8 mouse cellular contexts compared by ENCODE assay signal in the genomic region with DNA sequence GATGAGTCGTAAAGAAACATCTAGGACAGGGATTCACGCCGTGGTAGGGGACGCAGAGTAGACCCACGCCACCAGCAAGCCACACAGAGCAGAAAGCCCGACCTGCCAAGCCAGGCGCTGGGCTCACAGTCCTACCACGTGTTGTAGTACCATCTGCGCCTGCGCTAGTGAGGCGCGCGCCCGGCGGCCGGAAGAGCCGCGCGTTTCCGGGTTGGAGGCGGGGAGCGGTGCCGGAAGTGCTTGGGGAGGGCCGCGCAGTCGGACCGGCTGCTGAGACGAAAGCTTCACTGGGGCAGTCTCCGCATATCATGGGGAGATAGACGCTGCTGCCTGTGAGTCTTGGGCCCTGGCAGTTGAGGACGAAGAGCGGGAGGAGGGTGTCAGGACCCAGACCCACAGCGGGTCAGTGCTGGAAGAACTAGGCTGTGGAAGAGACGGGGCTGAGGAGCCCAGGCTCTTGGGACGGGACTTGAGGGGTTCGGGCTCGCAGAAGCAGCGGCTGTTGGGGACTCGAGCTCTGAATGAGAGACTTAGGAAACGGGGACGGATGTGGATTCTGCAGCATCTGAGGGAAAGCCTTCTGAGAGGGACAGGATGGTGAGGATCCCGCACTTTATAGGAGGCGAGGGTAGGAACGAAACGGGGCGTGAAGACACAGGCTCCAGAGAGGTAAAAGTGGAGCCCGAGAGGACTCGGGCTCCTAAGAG. TPM values are rescaled to one million over a fixed set of nuclear protein-coding genes. Genes with fewer than 3 reads are reported as not detected.
DNase-seq lines count a peak whose midpoint lies in the region; ATAC-seq and TF ChIP-seq lines count a peak whose summit lies in the region.

A gene (plus strand): TSS at position 220 of the 707 bp plus-strand sequence.

- no peak for TF ChIP-seq CTCF in Patski (IDR thresholded peaks at IDR 0.05)

- H3K9me3 ChIP-seq in hindbrain, embryonic 15.5 days: no peaks in the 10 kb centered on the region

- H3K4me2 ChIP-seq in hindbrain, embryonic 15.5 days: peak within 1 kb of the TSS; percentile 97

- H3K27ac ChIP-seq in hindbrain, embryonic 15.5 days (replicated peaks): peak within 1 kb of the TSS; percentile 83

- H3K4me1 ChIP-seq in hindbrain, embryonic 15.5 days (replicated peaks): peaks cover 27% of the 10 kb centered on the region

- POLR2A ChIA-PET in Patski (lab: Charles Lee): interaction anchor here (0.6 to 1.7 kb wide), 5 partner anchors 17 to 240 kb away, joined by 3 to 4 read pairs (median 4); no protein-coding TSS in a partner anchor

- H3K9ac ChIP-seq in hindbrain, embryonic 15.5 days: peak within 1 kb of the TSS; percentile 89

- WGBS in hindbrain, embryonic 15.5 days: under 1% methylated on average over 47 of the region's 48 CpGs

- H3K36me3 ChIP-seq in hindbrain, embryonic 15.5 days: no peaks in the 10 kb centered on the region

- in situ Hi-C loops in Patski (cut with MboI; ENCODE audit: low pct_unique_long_range_greater_than_20kb): no loop called here

- CTCF ChIA-PET in Patski (lab: Charles Lee): no interaction called here

- ATAC-seq in Patski: peak; percentile 84
- ATAC-seq in hindbrain, embryonic 15.5 days (ENCODE audit: low FRiP score, low read depth): peak; percentile 93

- H3K27me3 ChIP-seq in Patski: no peaks in the 10 kb centered on the region
- H3K27me3 ChIP-seq in hindbrain, embryonic 15.5 days: no peaks in the 10 kb centered on the region

- DNase-seq in Patski (ENCODE audit: low read depth, low spot score): peak; percentile 48
- peak; percentile 93 to 95 for DNase-seq in cerebellum, postnatal 14 days
- DNase-seq in frontal cortex, postnatal 25 days (ENCODE audit: low spot score in 2 of 2): peak; percentile 75 to 82
- peak; percentile 92 for DNase-seq in left cerebral cortex, adult 11 months (ENCODE audit: low spot score)
- DNase-seq in lung, postnatal 4 days: peak; percentile 94 to 96
- peak; percentile 91 for DNase-seq in retina, postnatal 7 days (ENCODE audit: low read depth, low spot score)
- DNase-seq in urinary bladder, adult 2 months (ENCODE audit: low spot score): peak; percentile 86

- peak within 1 kb of the TSS; percentile 86 for H3K4me3 ChIP-seq in hindbrain, embryonic 15.5 days

RNA-seq across cellular contexts. Expression of the gene that starts here (rescaled TPM):
- 19.1 TPM for polyA plus RNA-seq in Patski (2021)
- polyA plus RNA-seq in hindbrain, embryonic 15.5 days (2015; fragmentation: Nextera tagmentation; extraction: Ambion mirVana): 41.8 and 42.3 TPM in 2 replicates
- polyA plus RNA-seq in urinary bladder, adult 2 months (2012; rRNA removed): 19.4 and 23.4 TPM in 2 replicates

Comparison
In these comparisons a context has a peak if more than half of its experiments do, and no peak if none do; other contexts are left out.
1. Peak in every context shown above with its lines: DNase-seq, ATAC-seq, H3K4me3 ChIP-seq and H3K27ac ChIP-seq.